Mouse (Mus musculus): Measurements from ENCODE around the gene 4930519G04Rik.
"Not testable (repeated sequence)": the region's sequence is repeated elsewhere in the genome, so short reads cannot be mapped to it uniquely, and the experiment has no call there.

The 4930519G04Rik gene

GRCm38 (mm10) chr5:114913686-114914085 lies 60.2 kb downstream of the 4930519G04Rik start:
- no peak for DNase-seq (ENCODE audit: low spot score)

DNA sequence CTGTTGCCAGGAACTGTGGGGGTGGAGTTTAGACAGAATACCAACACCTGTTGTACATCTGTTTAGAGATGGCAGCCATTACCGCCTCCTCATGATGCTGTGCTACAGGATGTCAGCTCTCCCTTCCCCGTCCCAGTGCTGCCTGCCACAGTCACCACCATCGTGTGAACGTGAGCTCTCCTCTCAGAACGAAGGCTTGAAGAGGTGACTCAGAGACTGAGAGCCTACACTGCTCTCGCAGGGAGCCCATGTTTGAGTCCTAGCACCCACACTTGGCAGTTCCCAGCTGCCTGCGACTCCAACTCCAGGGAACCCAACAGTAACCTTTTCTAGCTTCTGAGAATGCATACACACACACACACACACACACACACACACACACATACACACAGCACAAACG lies 61.4 kb downstream of the 4930519G04Rik start:
- no peak for DNase-seq (ENCODE audit: low spot score)

DNA sequence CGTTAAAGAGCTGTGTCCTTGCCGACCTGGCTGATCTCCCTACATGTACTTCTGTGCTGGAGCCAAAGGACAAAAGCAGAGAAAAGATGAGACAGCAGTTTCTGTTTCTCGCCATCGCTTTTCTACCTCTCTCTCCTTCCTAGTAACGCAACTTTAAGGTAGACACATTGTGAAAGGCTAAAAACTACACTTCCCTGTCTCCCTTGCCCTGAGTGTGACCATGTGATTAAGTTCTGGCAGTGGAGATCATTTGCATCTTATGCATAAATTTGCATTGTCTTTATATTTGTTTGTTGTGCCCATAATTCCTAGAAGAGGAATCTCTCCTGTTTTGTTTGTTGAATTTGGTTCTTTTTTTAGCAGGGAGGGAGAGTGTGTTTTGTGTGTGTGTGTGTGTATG lies 62.4 kb downstream of the 4930519G04Rik start:
- no peak for DNase-seq (ENCODE audit: low spot score)

- DNase-seq (ENCODE audit: low spot score) = no peak
These were observed 63.3 kb downstream of the 4930519G04Rik start for GRCm38 (mm10) chr5:114916777-114917176.

GRCm38 (mm10) chr5:114917357-114917756 lies 63.9 kb downstream of the 4930519G04Rik start:
- DNase-seq (ENCODE audit: low spot score) = not testable (repeated sequence)

- peak; percentile 24 for DNase-seq (ENCODE audit: low spot score)
These were observed 68.3 kb downstream of the 4930519G04Rik start for GRCm38 (mm10) chr5:114921551-114922365.

- DNase-seq (ENCODE audit: low spot score) = no peak
These were observed 68.9 kb downstream of the 4930519G04Rik start for GRCm38 (mm10) chr5:114922366-114922731.

DNA sequence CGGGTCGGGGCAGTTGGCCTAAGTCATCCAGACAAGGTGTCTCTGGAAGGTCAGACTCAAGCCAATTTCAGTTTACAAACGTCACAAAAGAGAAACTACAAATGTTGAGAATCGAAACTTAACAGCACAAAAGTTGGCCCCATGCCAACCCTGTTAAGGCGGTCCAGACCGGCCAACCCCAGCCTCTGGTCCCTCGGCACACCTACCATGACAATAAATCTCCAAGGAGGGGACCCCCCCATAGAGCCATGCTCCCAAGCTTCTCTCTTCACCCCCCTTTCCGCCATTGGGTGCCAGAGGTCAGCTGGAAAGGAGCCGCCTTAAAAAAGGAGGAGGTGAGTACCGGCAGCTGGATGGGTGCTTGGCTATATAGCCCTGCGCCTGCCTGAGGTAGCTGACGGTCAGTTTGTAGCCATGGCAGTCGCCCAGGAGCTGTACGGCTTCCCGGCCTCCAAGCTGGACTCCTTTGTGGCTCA lies 69.6 kb downstream of the 4930519G04Rik start, which contains the start of gene Oasl1:
Gene Oasl1, plus strand, starts transcription at position 243 of the 476 bp plus-strand sequence.
- peak; percentile 48 for DNase-seq (ENCODE audit: low spot score)

- no peak for DNase-seq (ENCODE audit: low spot score)
These were observed 72.8 kb downstream of the 4930519G04Rik start for GRCm38 (mm10) chr5:114926153-114926684.

- no peak for DNase-seq (ENCODE audit: low spot score)
These were observed 73.3 kb downstream of the 4930519G04Rik start for GRCm38 (mm10) chr5:114926753-114927152.

DNA sequence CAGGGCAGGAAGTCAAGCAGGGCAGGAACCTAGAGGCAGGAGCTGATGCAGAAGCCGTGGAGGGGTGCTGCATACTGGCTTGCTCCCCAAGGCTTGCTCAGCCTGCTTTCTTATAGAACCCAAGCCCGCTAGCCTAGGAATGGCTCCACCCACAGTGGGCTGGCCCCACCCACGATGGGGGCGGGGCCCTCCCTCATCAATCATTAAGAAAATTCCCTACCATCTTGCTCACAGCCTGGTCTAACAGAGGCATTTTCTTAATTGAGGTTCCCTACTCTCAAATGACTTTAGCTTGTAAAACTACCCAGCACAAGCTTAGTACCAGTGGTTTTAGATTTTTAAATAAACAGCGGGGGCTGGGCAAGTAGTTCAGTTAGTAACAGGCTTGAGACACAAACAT lies 78.2 kb downstream of the 4930519G04Rik start:
- no peak for DNase-seq (ENCODE audit: low spot score)

DNA sequence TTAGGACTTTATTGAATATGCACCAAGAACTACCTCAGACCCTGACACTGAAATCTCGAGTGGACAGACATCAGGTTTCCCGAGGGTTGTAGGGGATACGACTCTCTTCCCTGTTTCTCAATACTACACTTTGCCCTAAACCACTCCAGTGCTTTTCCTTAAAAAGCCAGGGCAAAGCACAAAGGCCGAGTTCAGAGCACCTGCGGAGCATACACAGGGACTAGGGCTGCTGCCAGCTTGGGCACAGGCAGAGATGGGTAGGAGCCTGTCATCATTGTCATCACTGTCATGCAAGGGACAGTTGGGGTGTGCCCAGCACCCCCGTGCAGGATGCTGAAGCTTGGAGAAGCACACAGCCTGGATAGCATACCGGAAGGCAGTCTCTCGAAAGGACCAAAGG lies 79.7 kb downstream of the 4930519G04Rik start:
- no peak for DNase-seq (ENCODE audit: low spot score)

All from ovary, postnatal 36 days (tissue).